Mouse (Mus musculus) myocyte (in vitro differentiated cells): ENCODE measurements around the gene Adam21. TPM values are rescaled to one million over a fixed set of nuclear protein-coding genes. Genes with fewer than 3 reads are reported as not detected.
"Not testable (repeated sequence)": the region's sequence is repeated elsewhere in the genome, so short reads cannot be mapped to it uniquely, and the experiment has no call there.

ENCODE experiments used
- H3K27me3 ChIP-seq: one replicate; pipeline ENCODE4 v1.6.1; 2011; ENCODE audit not compliant: control insufficient read depth, insufficient read depth, insufficient read length
- H3K36me3 ChIP-seq: one replicate; pipeline ENCODE4 v1.6.1; 2011; ENCODE audit not compliant: control insufficient read depth, insufficient read depth
- H3K4me2 ChIP-seq: one replicate; pipeline ENCODE4 v1.6.1; 2011; ENCODE audit warnings: low read depth, control low read depth
- H3K4me3 ChIP-seq: one replicate; pipeline ENCODE4 v1.5.1; 2011; ENCODE audit warnings: mild to moderate bottlenecking, control low read depth, moderate library complexity
- H3K79me2 ChIP-seq: one replicate; pipeline ENCODE4 v1.6.1; 2011; ENCODE audit not compliant: control insufficient read depth, insufficient read depth
- H3ac ChIP-seq: one replicate; pipeline ENCODE4 v1.6.1; 2011; ENCODE audit not compliant: control insufficient read depth, insufficient read length
- CEBPB ChIP-seq: IDR thresholded peaks from 2 replicates; pipeline ENCODE4 v1.6.1; 2011; ENCODE audit warnings: mild to moderate bottlenecking, moderate library complexity; ENCODE audit not compliant: poor library complexity, insufficient read depth, severe bottlenecking
- E2F4 ChIP-seq: IDR thresholded peaks from one replicate; pipeline ENCODE4 v1.6.1; 2011; ENCODE audit warnings: mild to moderate bottlenecking, control low read depth, moderate library complexity; ENCODE audit not compliant: insufficient read depth
- MYOD1 ChIP-seq, 3 experiments: IDR thresholded peaks; one replicate each; pipeline ENCODE4 v1.6.1; 2011; ENCODE audit warnings: control low read depth in 2 of 3, low read depth in 2 of 3, mild to moderate bottlenecking in 2 of 3, moderate library complexity in 1 of 3; ENCODE audit not compliant: insufficient read length in 2 of 3, control insufficient read depth in 1 of 3
- MYOG ChIP-seq, 3 experiments: IDR thresholded peaks; one replicate each; pipeline ENCODE4 v1.6.1; 2011; ENCODE audit warnings: control low read depth in 2 of 3, low read depth in 2 of 3, mild to moderate bottlenecking in 2 of 3; ENCODE audit not compliant: insufficient read length in 2 of 3, control insufficient read depth in 1 of 3, insufficient read depth in 1 of 3
- POLR2A ChIP-seq: IDR thresholded peaks from one replicate; pipeline ENCODE4 v1.6.1; 2011; ENCODE audit warnings: low read depth, mild to moderate bottlenecking, control low read depth, moderate library complexity; ENCODE audit not compliant: insufficient read length
- POLR2AphosphoS2 ChIP-seq: IDR thresholded peaks from one replicate; pipeline ENCODE4 v1.6.1; 2011; ENCODE audit warnings: low read depth, control low read depth; ENCODE audit not compliant: insufficient read length
- TCF12 ChIP-seq: IDR thresholded peaks from one replicate; pipeline ENCODE4 v1.6.1; 2011; ENCODE audit warnings: mild to moderate bottlenecking, control low read depth; ENCODE audit not compliant: poor library complexity, insufficient read depth, severe bottlenecking
- TCF3 ChIP-seq: IDR thresholded peaks from one replicate; pipeline ENCODE4 v1.6.1; 2011; ENCODE audit warnings: low read depth, control low read depth; ENCODE audit not compliant: insufficient read length
- USF1 ChIP-seq: IDR thresholded peaks from one replicate; pipeline ENCODE4 v1.6.1; 2011; ENCODE audit warnings: low read depth, mild to moderate bottlenecking, control low read depth, moderate library complexity
- polyA plus RNA-seq: library from polyadenylated mRNA; unstranded; fragments of >200 nt; fragmentation: generic; extraction: Trizol; gene quantifications from one replicate; pipeline ENCODE4 v1.2.1, GENCODE M21; 2012; ENCODE audit warnings: missing spikeins

The Adam21 gene
- polyA plus RNA-seq, 1 experiment, result 0.06 TPM

DNA sequence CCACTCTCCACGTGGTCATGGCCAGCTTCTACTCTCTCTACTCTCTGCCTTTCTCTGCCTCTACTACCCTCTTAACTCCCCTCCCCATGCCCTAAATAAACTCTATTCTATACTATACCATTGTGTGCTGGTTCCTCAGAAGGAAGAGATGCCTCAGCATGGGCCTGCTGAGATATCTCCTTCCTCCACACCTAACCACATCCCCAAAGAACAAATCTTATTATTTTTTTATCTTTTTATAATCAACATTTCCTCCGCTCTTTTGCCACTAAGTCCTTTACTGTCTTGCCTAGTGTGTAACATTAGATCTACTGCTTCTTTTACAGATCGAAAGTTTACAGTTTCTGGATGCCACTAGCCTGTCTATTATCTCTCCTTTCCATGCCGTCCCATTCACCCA, 21.1 kb downstream of the Adam21 start:
- Histone ChIP-seq H3K27me3 (no peaks in the 10 kb centered on the region), H3ac (no peak overlapping the region), H3K4me2 (no peak overlapping the region), H3K4me3 (no peak overlapping the region), H3K79me2 (no peaks in the 10 kb centered on the region), H3K36me3 (no peaks in the 10 kb centered on the region)
- TF ChIP-seq CEBPB (no peak), MYOG (IDR thresholded peaks at IDR 0.05; ENCODE audit: control insufficient read depth in 1 of 3, insufficient read depth in 1 of 3, insufficient read length in 2 of 3, low read depth in 2 of 3) (no peak), MYOD1 (IDR thresholded peaks at IDR 0.05; ENCODE audit: control insufficient read depth in 1 of 3, insufficient read length in 2 of 3, low read depth in 2 of 3) (no peak), E2F4 (no peak), USF1 (no peak), TCF3 (no peak)

DNA sequence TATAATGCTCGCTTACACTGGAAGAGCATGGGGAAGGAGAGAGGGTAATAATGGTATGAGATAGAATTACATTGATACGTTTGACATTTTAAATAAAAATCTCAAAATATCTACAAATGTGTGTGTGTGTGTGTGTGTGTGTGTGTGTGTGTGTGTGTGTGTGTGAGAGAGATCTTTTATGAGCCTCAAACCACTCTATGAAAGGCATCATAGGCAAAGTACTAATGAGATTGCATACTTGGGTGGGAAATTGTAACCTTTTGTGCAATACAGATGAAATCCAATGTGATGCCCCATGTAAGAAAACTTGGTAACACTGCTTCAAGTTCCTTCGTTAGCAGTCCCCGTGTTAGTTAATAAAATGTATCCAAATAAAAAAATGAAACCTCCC, 35.2 kb downstream of the Adam21 start:
- peak overlapping the region; percentile 86 for H3K4me2 ChIP-seq
- H3K36me3 ChIP-seq, result no peaks in the 10 kb centered on the region
- H3ac ChIP-seq, result peak overlapping the region; percentile 10
- TF ChIP-seq E2F4, result no peak
- no peak for TF ChIP-seq TCF12
- H3K4me3 ChIP-seq, result peak overlapping the region; percentile 96
- H3K79me2 ChIP-seq, result peaks cover 40% of the 10 kb centered on the region
- H3K27me3 ChIP-seq, result no peaks in the 10 kb centered on the region

DNA sequence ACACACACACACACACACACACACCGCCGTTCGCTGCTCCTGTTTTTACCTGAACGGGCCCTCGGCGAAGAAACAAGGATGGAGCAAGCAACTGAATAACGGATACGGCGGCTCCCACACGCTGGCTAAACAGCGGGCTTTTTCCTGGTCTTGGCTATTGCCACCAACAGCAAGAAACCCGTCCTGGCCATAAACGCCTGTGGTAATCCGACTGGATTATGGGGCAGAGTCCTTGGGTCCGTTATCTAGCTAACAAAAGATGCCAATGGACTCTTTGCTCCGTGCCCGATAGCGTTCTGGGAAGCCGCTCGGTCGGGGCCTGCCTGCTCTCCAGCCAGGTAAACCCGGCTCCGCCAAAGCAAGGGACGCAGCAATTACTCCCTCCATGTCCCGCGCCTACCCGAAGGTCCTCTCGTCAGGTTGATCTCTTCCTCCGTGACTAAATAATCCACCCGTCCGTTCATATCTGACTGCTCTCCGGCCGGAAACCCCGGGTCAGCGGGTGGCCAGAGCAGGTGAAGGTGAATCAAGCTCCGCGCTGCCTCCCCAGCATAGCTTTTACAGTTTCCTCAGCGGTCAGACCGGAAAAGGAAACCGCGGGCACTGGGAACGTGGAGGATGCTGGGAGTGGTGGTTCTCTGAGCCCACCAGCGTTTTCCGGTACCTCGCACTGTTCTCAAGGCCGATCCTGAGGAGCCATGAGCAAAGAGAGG, 35.8 kb downstream of the Adam21 start, which contains the start of the genes Gm20498 and Synj2bp:
Gm20498 (minus strand) TSS at position 590 of the 713 bp plus-strand sequence.
Synj2bp (minus strand) TSS at position 596 of the 713 bp plus-strand sequence.
- Histone ChIP-seq H3ac (peak within 1 kb of the TSS; percentile 10), H3K4me3 (peak within 1 kb of the TSS; percentile 96), H3K4me2 (peak within 1 kb of the TSS; percentile 86), H3K36me3 (no peaks in the 10 kb centered on the region), H3K27me3 (no peaks in the 10 kb centered on the region), H3K79me2 (peaks cover 43% of the 10 kb centered on the region)
- TF ChIP-seq POLR2AphosphoS2, result peak; percentile 79
- peak; percentile 72 for TF ChIP-seq POLR2A
- TF ChIP-seq MYOG (IDR thresholded peaks at IDR 0.05; ENCODE audit: control insufficient read depth in 1 of 3, insufficient read depth in 1 of 3, insufficient read length in 2 of 3, low read depth in 2 of 3), result no peak

DNA sequence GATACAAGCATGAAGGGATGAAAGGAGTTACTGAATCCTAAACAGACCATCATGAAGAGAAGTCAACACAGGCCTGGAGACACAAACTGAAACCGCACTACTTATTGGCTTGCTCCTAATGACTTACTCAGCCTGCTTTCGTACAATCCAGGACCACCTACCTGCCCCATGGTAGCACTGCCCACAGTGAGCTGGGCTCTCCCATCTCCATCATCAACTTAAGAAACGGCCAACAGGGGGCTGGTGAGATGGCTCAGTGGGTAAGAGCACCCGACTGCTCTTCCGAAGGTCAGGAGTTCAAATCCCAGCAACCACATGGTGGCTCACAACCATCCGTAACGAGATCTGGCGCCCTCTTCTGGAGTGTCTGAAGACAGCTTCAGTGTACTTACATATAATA, 37.7 kb downstream of the Adam21 start:
- H3ac ChIP-seq, H3K4me3 ChIP-seq, H3K27me3 ChIP-seq, H3K4me2 ChIP-seq, H3K36me3 ChIP-seq: not testable (repeated sequence)
- H3K79me2 ChIP-seq, result peaks cover 53% of the 10 kb centered on the region

Other genes starting within 250 kb of the Adam21 start
- 0.05 TPM for gene Slc8a3, start 235.3 kb downstream of the Adam21 start, polyA plus RNA-seq
- 0.10 TPM for gene Gm4787, start 189.0 kb downstream of the Adam21 start, polyA plus RNA-seq
- 0.22 TPM for gene Adam4, start 146.5 kb downstream of the Adam21 start, polyA plus RNA-seq
- gene Cox16, start 83.3 kb downstream of the Adam21 start, polyA plus RNA-seq, result 92.6 TPM
- 32.0 TPM for gene Gm20498, start 35.6 kb downstream of the Adam21 start, polyA plus RNA-seq
- 10.0 TPM for gene Synj2bp, start 35.6 kb downstream of the Adam21 start, polyA plus RNA-seq
- 25.9 TPM for gene Med6, start 26.5 kb upstream of the Adam21 start, polyA plus RNA-seq
- gene Ttc9, start 62.8 kb upstream of the Adam21 start, polyA plus RNA-seq, result 31.2 TPM
- 0.20 TPM for gene Map3k9, start 212.7 kb upstream of the Adam21 start, polyA plus RNA-seq